Mouse (Mus musculus): ENCODE data around the gene Ripor2. TPM values are rescaled to one million over a fixed set of nuclear protein-coding genes. Genes with fewer than 3 reads are reported as not detected.

Gene Ripor2
- total RNA-seq, 2 experiments from 2014 or later: 76.0 to 81.4 TPM

DNA sequence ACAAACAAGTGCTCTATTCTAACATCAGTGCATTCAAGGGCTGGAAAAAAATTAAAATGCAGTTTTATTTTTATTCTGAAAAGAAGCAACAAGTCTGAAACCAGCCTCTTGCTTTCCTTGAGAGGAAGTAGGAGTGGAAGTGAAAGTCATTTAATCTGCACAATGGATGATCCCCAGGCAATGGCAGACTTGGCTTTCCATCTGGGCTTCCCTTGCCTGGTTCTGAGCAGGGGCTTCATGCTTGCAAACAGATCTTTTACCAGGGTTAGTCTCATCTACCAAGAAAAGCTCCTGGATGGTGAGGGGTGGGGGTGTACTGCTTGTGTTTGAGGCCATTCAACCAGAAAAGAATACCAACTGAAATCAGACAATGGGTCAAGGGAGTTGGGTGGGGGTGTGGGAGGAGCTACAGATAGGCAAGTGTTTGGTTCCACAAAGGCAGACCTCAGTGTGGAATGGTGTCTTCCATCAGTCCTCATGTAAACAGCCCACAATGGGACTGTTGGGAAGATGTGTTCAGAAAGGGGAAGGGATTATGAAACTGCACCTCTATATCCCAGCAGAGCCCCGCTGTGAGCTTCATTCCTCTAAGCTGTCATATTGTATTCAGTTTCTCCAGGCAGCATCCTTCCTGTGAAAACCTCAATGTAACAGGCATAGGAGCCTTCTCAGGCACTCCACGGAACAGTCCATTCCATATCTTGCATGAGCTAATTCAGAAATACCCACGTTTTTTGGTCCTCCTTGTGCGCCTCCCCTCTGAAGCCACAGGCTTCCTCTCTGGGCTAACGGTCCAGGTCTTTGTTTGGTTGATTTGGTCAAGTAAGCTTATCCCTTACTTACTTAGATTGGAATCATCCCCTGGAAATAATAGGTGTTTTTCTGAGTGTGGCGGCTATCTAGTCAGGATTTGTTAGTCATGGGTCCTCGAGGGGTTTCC lies 59.8 kb downstream of the Ripor2 start:
- no peak for DNase-seq (ENCODE audit: extremely low spot score in 1 of 2, low spot score in 1 of 2)

- DNase-seq (ENCODE audit: extremely low spot score in 1 of 2, low spot score in 1 of 2): no peak
Observed at GRCm38 (mm10) chr13:24645146-24645545, 63.2 kb downstream of the Ripor2 start.

DNA sequence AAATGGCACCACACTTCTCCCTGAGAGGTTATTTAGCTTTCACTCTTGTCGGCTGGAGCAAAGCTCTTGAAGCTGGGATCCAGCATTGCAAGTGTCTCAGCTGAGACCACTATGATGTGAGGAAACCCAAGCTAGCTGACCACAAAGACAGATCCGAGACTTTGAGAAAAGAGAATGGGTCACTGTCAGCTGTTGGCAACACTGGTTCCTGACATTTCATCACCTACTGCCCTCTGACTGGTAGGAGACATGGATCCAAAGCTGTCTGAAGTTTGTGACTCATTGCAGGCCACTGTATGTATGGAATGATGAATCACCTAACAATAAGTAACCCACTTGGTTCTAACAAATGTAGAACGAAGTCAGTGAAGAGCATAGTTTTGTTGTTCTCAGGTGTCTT lies 64.3 kb downstream of the Ripor2 start:
- DNase-seq (ENCODE audit: extremely low spot score in 1 of 2, low spot score in 1 of 2): no peak

DNA sequence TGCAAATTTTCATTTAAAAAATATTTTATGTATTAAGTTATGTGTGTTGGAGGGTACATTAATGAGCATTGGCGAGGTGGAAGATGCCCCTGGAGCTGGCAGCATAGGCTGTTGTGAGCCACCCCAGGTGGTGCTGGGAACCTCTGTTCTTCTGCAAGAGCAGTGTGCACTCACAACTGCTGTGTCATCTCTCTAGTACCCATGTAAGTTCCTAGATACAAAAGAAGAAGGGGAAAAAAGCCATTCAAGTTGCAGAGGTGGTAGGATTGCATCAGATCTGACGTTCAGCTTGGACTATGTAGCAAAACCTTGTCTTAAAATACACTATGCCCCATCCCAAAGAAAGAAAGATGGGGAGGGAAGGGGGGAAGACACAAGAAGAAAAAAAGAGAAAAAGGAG lies 65.5 kb downstream of the Ripor2 start:
- DNase-seq (ENCODE audit: extremely low spot score in 1 of 2, low spot score in 1 of 2): no peak

DNA sequence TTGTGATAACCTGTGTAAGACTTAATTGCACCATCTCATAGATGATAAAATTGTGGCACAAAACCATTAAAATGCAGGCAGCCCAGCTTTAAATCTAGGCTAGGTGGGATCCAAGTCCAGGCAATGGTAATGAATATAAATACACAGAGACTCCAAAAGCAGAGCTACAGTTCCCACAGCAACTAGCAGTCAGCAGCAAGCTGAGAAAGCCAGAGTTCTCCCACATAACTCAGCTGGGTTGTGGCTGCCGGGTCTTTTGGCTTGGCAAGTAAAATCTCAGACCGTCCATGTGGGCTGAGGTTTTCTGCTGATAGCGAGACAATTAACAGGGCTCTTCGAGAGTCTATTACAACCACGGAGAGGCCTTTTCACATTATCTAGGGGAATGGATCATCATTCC lies 66.0 kb downstream of the Ripor2 start:
- DNase-seq (ENCODE audit: extremely low spot score in 1 of 2, low spot score in 1 of 2): no peak

GRCm38 (mm10) chr13:24648668-24649067 lies 66.7 kb downstream of the Ripor2 start:
- DNase-seq (ENCODE audit: extremely low spot score in 1 of 2, low spot score in 1 of 2): no peak

DNA sequence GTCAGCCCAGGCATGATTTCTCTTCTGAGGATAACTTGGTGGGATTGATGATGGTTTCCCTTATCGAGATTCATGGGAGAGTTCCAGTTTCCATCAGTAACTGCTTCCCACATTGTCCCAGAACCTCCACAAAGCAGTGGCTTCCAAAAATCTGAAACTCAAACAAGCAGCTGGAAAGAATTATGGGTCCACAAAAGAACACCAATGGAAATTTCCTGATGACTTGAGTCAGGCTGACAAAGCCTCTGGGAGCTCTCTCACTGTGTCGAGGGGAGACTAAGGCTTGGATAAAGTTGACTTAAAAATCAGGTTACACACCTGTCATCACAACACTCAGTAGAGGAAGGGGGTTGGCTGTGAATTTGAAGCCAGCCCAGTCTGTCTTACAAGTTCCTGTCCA lies 67.1 kb downstream of the Ripor2 start:
- DNase-seq (ENCODE audit: extremely low spot score in 1 of 2, low spot score in 1 of 2): no peak

DNA sequence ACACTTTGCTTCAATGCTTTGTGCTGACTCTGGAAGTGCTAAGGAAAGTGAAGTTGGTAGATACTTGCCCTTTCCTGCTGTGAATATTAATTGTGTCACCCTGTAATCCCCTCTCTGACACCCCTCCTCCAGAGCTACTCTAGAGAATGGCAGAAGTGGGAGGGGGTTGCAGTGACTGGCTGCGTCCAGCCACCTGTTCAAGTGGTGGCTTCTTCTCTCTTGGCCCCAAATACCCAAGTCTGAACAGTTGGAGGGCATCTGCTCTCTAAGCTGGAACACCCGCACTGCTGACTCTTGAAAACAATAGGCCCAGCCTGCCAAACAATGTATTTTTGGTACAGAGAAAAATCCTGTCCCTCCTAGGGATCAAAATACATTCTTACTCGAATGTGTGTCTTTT lies 69.0 kb downstream of the Ripor2 start:
- no peak for DNase-seq (ENCODE audit: extremely low spot score in 1 of 2, low spot score in 1 of 2)

DNA sequence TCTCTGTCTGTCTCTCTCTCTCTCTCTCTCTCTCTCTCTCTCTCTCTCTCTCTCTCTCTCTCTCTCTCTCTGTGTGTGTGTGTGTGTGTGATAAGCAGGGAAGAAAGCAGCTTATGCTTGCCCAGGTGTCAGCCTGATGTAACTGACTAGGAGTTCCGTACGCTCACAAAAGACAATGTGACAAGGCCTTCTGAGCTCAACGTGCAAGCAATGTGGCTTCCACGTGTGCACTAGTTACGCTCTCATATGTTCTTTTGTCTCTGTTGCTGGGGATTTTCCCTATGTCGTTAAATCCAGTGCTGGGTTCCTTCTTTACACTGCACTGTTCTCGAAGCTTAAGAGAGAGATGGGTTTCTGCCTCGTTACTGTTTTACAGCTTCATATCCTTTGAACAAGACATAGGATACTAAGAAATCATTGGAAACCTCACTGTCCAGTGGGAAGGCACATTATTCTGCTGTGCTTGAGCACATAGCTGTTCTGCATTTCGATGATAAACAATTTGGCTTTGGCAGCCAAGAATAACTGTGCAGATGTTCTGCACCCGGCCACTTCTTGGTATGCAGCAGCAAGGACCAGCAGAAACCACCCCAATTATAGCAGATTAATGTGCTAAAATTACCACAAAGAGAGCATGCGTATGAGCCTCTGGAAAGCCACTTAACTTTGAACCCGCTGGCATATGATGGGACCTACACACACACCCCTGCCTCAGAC lies 73.1 kb downstream of the Ripor2 start:
- no peak for DNase-seq (ENCODE audit: extremely low spot score in 1 of 2, low spot score in 1 of 2)

DNA sequence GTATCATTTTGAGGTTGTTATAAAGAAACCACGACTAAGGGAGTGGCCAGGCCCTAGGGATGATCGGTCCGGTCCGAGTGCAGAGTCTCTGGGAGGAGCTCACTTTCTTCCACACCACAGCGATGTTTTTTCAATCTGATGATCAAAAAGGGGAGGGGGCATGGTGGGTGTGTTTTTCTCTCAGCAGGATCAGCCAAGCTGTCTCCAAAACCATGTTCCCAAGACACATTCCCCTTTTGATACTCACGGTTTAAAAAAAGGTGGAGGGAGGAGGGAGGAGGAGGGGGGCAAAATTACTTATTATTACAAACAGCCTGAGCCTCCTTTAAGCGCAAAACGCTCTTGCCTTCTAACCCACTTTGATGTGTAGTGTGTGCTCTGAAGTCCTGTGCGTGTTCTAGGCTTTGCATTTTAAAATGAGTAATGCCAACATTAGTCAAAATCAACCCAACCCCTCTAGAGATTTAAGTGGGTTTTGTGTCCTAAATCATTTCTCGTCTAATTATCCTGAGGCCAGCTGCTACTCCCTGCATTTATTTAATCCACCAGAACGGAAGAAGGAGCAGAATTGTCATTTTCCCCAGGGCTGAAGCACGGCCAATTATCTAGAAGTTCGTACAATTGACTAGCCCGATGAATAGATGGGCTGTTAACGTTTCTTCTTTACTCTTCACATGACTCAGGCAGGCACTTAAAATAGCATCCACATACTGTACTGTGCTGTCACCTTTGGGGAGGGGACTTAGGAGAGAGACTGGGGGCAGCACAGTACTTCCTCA lies 74.9 kb downstream of the Ripor2 start:
- DNase-seq (ENCODE audit: extremely low spot score in 1 of 2, low spot score in 1 of 2): no peak

GRCm38 (mm10) chr13:24666763-24667162 lies 84.8 kb downstream of the Ripor2 start:
- no peak for DNase-seq (ENCODE audit: extremely low spot score in 1 of 2, low spot score in 1 of 2)

DNA sequence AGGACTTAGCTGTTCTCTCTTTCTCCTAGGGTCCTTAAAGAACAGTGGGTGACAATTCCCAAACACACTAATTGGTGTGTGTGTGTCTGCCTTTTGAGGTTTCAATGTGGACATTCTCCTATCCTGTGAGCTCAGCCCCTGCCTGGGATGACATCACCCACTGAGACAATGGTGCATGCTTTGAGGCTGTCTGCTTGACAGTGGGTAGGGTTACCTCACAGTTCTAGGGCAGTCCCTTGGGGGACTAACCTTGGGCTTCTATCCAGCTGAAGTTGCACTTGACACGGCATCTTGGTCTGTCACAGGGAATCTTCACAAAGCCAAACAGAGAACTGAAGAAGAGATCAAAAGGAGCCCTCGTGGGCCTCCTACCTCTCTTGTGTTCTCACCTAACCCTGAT lies 86.6 kb downstream of the Ripor2 start:
- DNase-seq (ENCODE audit: extremely low spot score in 1 of 2, low spot score in 1 of 2): no peak

DNA sequence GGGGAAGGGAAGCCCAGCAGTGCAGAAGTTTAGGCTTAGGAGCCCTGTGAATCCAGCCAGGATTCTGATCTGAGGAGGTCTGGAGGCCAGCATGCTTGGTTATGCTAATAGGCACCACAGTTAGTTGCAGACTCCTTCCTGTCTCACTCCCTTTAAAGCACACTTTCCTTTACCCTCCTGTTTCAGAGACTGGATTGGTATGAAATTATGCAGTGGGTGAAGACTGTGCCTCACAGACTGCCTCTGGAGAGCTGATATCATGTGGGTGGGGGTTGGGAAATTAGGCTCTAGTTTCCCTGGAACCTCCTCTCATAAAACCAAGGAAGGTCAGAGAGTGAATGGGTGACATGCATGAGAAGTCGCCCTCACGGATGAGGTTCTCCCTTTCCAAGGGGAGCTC lies 88.7 kb downstream of the Ripor2 start:
- no peak for DNase-seq (ENCODE audit: extremely low spot score in 1 of 2, low spot score in 1 of 2)

- DNase-seq (ENCODE audit: extremely low spot score in 1 of 2, low spot score in 1 of 2): no peak
Observed at GRCm38 (mm10) chr13:24679027-24679680, 97.2 kb downstream of the Ripor2 start.

GRCm38 (mm10) chr13:24680951-24681350 lies 99.0 kb downstream of the Ripor2 start:
- no peak for DNase-seq (ENCODE audit: extremely low spot score in 1 of 2, low spot score in 1 of 2)

DNA sequence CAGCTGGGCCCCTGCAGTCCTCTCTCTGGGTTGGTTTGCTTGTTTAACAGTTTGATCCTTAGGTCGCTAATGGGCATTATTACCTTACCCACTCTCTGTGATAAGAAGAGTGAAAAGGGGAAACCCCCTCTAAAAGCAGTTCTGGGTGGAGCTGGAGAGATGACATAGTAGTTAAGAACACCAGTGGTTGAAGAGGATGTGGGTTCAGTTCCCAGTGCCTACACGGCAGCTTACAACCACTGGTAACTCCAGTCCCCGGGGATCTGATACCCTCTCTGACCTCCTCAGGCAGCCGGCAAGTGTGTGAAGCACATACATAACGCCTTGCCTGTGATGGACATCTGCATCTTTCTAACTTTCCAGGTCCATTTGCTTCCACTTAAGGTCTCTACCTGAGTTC lies 100.4 kb downstream of the Ripor2 start:
- DNase-seq (ENCODE audit: extremely low spot score in 1 of 2, low spot score in 1 of 2): no peak

DNA sequence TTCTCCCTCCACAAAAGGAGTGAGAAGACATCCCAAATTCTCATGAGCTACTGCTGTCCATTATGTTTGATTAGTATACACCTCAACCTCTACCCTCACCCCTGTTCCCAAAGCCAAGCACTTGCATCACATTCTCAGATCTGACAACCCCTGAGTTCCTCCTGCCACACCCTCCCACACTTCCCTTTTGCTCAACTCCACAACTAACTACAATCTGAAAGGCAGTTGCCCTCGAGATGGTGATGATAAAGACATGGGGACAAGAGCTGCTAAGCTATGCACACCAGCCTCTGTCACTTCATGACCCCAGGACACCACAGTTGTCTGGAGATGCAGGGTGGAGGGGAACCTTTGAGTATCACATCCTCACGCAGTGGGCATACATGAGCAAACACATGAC lies 102.5 kb downstream of the Ripor2 start:
- DNase-seq (ENCODE audit: extremely low spot score in 1 of 2, low spot score in 1 of 2): no peak

- no peak for DNase-seq (ENCODE audit: extremely low spot score in 1 of 2, low spot score in 1 of 2)
Observed at GRCm38 (mm10) chr13:24685846-24686245, 103.9 kb downstream of the Ripor2 start.

DNA sequence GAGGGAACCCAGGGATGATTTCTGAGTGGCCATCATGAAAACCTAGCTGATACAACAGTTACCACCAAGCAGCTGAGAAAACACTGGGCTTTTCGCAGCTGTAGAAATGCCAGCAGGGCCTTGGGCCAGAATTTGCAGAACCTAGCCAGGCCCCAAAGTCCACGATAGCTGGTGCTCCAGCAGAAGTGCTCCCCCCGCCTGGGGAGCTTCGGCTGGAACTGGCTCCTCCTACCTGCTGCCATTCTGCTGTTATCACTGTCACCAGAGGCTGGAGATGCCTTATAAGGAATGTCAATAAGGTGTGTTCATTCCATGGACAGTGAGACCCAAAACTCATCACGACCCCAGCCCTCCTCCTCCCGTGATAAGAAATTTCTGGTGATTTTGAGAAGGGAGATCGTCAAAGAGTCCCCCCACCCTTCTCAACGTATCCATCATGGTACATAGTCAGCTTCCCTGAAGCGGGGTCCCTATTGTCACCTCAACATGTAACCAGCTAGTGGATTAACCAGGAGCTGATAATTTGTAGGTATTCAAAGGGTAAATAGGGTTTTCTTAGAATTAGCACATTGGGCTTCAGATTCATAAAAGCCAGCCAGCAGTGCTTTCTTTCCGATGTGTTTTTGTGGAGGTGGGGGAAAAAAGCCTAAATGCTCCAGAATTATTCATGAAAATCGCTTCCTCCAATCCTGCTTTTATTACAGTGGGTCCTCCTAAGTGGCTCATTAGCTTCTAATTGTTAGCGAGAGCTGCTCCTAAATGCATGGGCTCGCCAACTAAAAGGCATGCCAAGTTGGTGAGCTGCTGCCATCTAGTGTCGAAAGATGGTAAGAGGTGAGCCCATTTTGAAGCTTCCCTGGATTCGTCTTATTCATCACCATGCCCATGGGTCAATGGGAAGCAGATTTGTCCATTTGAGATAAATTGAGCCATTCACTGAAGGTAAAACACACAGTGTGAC lies 105.0 kb downstream of the Ripor2 start:
- peak; percentile 61 to 88 for DNase-seq (ENCODE audit: extremely low spot score in 1 of 2, low spot score in 1 of 2)

Measured in layer of hippocampus, postnatal 25 days (tissue).